Mouse (Mus musculus): ENCODE results near the gene Marc1. TPM values are rescaled to one million over a fixed set of nuclear protein-coding genes. Genes with fewer than 3 reads are reported as not detected.

Marc1 gene
- polyA plus RNA-seq, 1 experiment from 2014 or later, result 0.31 TPM

DNA sequence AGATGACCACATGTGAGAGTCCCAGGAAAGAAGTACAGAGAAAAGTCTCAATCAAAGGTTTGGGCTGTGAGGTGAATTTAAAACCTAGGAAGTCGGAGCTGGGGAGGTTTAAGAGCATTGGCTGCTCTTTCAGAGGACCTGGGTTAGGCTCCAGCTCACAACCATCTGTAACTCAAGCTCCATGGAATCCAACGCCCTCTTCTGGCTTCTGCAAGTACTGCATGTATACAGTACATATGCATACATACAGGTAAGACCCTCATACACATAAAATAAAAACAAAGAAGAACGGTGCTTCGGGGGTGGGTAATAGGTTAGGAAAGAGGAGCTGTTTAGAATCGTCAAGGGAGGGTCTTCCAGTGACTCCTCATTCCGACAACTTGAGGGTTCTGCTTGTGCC is 6.7 kb upstream of the Marc1 start:
- Histone ChIP-seq H3K9ac (no peak overlapping the region), H3K27ac (replicated peaks) (no peak overlapping the region), H3K4me3 (no peak overlapping the region), H3K36me3 (peaks cover 32% of the 10 kb centered on the region), H3K27me3 (no peaks in the 10 kb centered on the region), H3K4me1 (replicated peaks) (no peaks in the 10 kb centered on the region), H3K9me3 (no peaks in the 10 kb centered on the region), H3K4me2 (no peak overlapping the region)
- 85% methylated on average over 6 of the region's 6 CpGs for WGBS
- no peak for ATAC-seq (ENCODE audit: low FRiP score, low read depth)

GRCm38 (mm10) chr1:184811716-184812250 is 670 bp upstream of the Marc1 start:
- Histone ChIP-seq H3K27ac (replicated peaks) (no peak overlapping the region), H3K4me1 (replicated peaks) (peaks cover 10% of the 10 kb centered on the region), H3K4me3 (no peak overlapping the region), H3K9me3 (no peaks in the 10 kb centered on the region), H3K27me3 (peaks cover 6% of the 10 kb centered on the region; the same call in 1 of the 2 replicates), H3K4me2 (no peak overlapping the region), H3K36me3 (peaks cover 13% of the 10 kb centered on the region), H3K9ac (no peak overlapping the region)
- no peak for ATAC-seq (ENCODE audit: low FRiP score, low read depth)
- WGBS, result 75% methylated on average over 8 of the region's 8 CpGs

- H3K9ac ChIP-seq, result no peak overlapping the region
- H3K4me1 ChIP-seq (replicated peaks), result peaks cover 10% of the 10 kb centered on the region
- H3K36me3 ChIP-seq, result peaks cover 9% of the 10 kb centered on the region; the same call in 1 of the 2 replicates
- H3K4me2 ChIP-seq, result no peak overlapping the region
- H3K9me3 ChIP-seq, result no peaks in the 10 kb centered on the region
- no peak for ATAC-seq (ENCODE audit: low FRiP score, low read depth)
- H3K27me3 ChIP-seq, result peaks cover 6% of the 10 kb centered on the region; the same call in 1 of the 2 replicates
- 81% methylated on average over 6 of the region's 6 CpGs for WGBS
- H3K27ac ChIP-seq (replicated peaks), result no peak overlapping the region
- no peak overlapping the region for H3K4me3 ChIP-seq
Measured at GRCm38 (mm10) chr1:184809578-184810001, 1.5 kb downstream of the Marc1 start.

GRCm38 (mm10) chr1:184808418-184809012 is 2.6 kb downstream of the Marc1 start:
- H3K4me2 ChIP-seq, result no peak overlapping the region
- H3K27me3 ChIP-seq, result peaks cover 6% of the 10 kb centered on the region; the same call in 1 of the 2 replicates
- H3K27ac ChIP-seq (replicated peaks), result no peak overlapping the region
- peaks cover 10% of the 10 kb centered on the region for H3K4me1 ChIP-seq (replicated peaks)
- peaks cover 3% of the 10 kb centered on the region; the same call in 1 of the 2 replicates for H3K36me3 ChIP-seq
- no peak for ATAC-seq (ENCODE audit: low FRiP score, low read depth)
- H3K9ac ChIP-seq, result no peak overlapping the region
- no peak overlapping the region for H3K4me3 ChIP-seq
- H3K9me3 ChIP-seq, result no peaks in the 10 kb centered on the region
- 90% methylated on average over 17 of the region's 17 CpGs for WGBS

DNA sequence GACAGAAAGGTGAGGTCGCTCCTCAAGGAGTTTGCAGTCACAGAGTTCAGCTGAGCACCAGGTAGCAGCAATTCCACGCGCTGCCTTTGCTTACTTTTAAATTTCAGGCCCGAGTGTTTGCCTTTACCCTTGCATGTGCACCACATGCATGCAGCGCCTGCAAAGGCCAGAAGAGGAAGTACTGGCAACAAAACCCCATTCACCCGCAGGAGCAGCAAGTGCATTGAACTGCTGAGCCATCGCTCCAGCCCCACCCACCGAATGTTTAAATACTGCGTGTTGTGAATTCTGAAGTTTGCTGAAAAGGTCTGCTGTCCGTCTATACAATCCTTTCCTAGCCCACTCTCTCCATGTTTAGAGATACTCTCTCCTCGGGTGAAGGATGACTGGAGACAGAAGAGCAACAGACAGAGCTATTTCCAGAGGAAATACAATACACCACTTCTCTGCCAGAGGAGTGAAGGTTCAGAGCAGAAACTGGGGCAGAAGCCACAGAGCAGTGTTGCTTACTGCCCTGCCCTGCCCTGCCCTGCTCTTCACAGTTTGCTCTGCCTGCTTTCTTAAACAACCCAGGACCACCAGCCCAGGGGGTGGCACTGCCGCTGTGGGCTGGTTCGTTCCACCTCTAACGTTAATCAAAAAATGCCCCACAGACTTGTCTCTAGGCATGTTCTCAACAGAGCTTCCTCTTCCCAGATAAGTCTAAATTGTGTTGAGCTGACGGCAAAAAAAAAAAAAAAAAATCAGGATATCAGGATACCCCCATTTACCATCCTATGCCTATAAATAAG is 3.3 kb downstream of the Marc1 start:
- Histone ChIP-seq H3K4me1 (replicated peaks) (peaks cover 10% of the 10 kb centered on the region), H3K27me3 (peaks cover 6% of the 10 kb centered on the region; the same call in 1 of the 2 replicates), H3K9me3 (no peaks in the 10 kb centered on the region), H3K9ac (no peak overlapping the region), H3K36me3 (no peaks in the 10 kb centered on the region; the same call in 1 of the 2 replicates), H3K4me3 (no peak overlapping the region), H3K4me2 (no peak overlapping the region), H3K27ac (replicated peaks) (no peak overlapping the region)
- no peak for ATAC-seq (ENCODE audit: low FRiP score, low read depth)
- 64% methylated on average over 15 of the region's 15 CpGs for WGBS

- ATAC-seq (ENCODE audit: low FRiP score, low read depth), result no peak
- H3K4me2 ChIP-seq, result no peak overlapping the region
- no peak overlapping the region for H3K4me3 ChIP-seq
- WGBS, result 71% methylated on average over 7 of the region's 7 CpGs
- no peaks in the 10 kb centered on the region for H3K9me3 ChIP-seq
- H3K27me3 ChIP-seq, result peaks cover 6% of the 10 kb centered on the region; the same call in 1 of the 2 replicates
- H3K27ac ChIP-seq (replicated peaks), result no peak overlapping the region
- no peaks in the 10 kb centered on the region for H3K36me3 ChIP-seq
- H3K4me1 ChIP-seq (replicated peaks), result peaks cover 10% of the 10 kb centered on the region
- H3K9ac ChIP-seq, result no peak overlapping the region
Measured at GRCm38 (mm10) chr1:184807123-184807522, 4.0 kb downstream of the Marc1 start.

DNA sequence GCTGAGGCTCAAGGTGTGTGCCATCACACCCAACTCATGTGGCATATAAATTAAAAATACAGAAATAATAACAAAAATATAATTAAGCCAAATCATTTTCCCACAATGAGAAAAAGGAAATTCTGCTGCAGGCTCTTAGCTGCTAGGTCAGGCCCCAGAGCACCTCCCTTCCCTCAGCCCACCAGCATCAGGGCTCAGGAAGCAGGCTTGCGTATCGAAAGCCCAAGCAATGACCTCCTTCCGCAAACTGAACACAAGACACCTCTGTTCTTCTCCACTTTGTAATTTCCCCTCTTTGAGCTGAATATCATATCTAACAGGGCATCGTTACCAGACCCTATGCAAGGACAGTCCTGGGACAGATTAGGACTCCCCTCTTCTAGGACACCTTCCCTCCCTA is 5.4 kb downstream of the Marc1 start:
- WGBS, result 94% methylated on average over 4 of the region's 4 CpGs
- H3K9me3 ChIP-seq, result no peaks in the 10 kb centered on the region
- H3K27me3 ChIP-seq, result peaks cover 2% of the 10 kb centered on the region; the same call in 1 of the 2 replicates
- no peaks in the 10 kb centered on the region for H3K36me3 ChIP-seq
- ATAC-seq (ENCODE audit: low FRiP score, low read depth), result no peak
- no peak overlapping the region for H3K9ac ChIP-seq
- H3K4me1 ChIP-seq (replicated peaks), result peaks cover 3% of the 10 kb centered on the region
- H3K4me3 ChIP-seq, result no peak overlapping the region
- no peak overlapping the region for H3K27ac ChIP-seq (replicated peaks)
- H3K4me2 ChIP-seq, result no peak overlapping the region

DNA sequence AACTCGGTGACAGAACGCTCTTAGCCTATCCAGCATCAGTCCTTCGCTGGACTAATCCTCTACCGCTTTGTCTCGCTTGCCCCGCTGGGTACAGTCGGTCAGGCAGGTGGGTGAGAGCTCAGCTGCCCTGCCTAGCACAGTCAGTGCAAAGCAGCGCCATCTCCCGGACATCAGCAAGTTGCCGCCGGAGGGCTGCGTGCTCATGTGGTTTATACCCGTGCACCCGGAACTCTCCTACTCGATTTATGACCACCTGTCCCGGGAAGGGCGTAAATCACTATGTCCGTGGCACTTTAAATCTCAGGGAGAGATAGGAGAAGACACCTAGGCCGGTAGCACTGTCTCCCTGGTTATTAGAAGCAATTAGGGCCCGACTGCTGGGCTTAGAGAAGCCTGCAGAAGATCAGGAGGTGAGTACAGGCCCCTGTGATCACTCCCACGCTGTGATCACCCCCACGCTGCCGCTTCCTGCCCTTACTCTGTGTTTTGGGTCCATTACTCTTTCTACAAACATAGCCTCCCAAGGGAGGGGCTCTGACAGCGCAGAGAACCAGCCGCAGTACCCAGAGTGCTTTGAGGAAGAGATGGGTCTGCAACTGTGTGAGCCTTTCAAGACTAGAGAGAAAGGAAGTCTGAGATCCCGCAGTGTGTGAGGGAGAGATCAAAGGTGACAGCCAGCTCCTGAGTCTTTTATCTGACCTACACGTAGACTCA is 17.8 kb downstream of the Marc1 start:
- WGBS, result 24% methylated on average over 27 of the region's 27 CpGs
- H3K9ac ChIP-seq, result no peak overlapping the region
- no peaks in the 10 kb centered on the region for H3K27me3 ChIP-seq
- H3K4me2 ChIP-seq, result no peak overlapping the region
- no peak overlapping the region for H3K27ac ChIP-seq (replicated peaks)
- H3K4me3 ChIP-seq, result no peak overlapping the region
- H3K4me1 ChIP-seq (replicated peaks), result no peaks in the 10 kb centered on the region
- H3K36me3 ChIP-seq, result no peaks in the 10 kb centered on the region
- no peaks in the 10 kb centered on the region for H3K9me3 ChIP-seq
- 0 out of 2 replicates have a peak, but pooled peaks have one; percentile 8 for ATAC-seq (ENCODE audit: low FRiP score, low read depth)

DNA sequence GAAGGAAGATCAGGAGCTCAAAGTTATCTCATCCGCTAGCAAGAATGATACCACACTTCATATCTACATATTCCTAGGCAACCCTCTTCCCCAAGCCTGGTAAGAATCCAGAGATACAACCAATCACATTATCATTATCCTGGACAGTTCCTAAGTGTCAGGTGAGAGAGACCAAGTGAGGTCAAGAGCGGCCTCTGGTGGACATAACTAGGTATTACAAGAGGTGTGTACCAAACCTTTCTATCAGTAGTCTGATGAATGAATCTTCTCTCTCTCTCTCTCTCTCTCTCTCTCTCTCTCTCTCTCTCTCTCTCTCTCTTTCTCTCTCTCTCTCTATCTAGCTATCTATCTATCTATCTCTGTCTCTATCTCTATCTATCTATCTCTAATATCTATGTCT is 20.0 kb downstream of the Marc1 start:
- no peak overlapping the region for H3K9ac ChIP-seq
- H3K4me3 ChIP-seq, result no peak overlapping the region
- H3K4me1 ChIP-seq (replicated peaks), result no peaks in the 10 kb centered on the region
- H3K4me2 ChIP-seq, result no peak overlapping the region
- no peaks in the 10 kb centered on the region for H3K9me3 ChIP-seq
- no peaks in the 10 kb centered on the region for H3K36me3 ChIP-seq
- H3K27me3 ChIP-seq, result no peaks in the 10 kb centered on the region
- 6% methylated on average over 2 of the region's 2 CpGs for WGBS
- H3K27ac ChIP-seq (replicated peaks), result no peak overlapping the region
- no peak for ATAC-seq (ENCODE audit: low FRiP score, low read depth)

- Histone ChIP-seq H3K4me3 (no peak overlapping the region), H3K9ac (no peak overlapping the region), H3K4me1 (replicated peaks) (no peaks in the 10 kb centered on the region), H3K4me2 (no peak overlapping the region), H3K27me3 (no peaks in the 10 kb centered on the region), H3K27ac (replicated peaks) (no peak overlapping the region), H3K9me3 (no peaks in the 10 kb centered on the region), H3K36me3 (no peaks in the 10 kb centered on the region)
- ATAC-seq (ENCODE audit: low FRiP score, low read depth), result no peak
- 72% methylated on average over 13 of the region's 13 CpGs for WGBS
Measured at GRCm38 (mm10) chr1:184786376-184787151, 24.5 kb downstream of the Marc1 start.

DNA sequence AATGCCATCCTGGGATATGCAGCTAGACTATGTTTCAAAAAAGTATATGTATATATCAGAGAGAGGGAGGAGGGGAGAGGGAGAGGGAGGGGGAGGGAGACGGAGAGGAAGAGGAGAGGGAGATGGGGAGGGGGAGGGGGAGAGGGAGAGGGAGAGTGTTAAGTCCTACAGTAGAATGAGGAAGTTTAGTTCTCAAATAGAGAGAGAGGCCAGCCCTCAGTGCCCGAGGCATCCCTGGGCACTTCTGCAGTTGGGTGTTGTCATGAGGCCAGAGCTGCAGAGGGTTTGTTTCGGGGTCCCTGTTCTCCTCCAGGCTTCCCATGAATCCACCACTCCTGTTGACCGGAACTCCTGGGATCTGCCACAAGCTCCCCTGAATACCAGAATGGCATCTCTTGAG is 27.5 kb downstream of the Marc1 start:
- WGBS, result 88% methylated on average over 4 of the region's 4 CpGs
- H3K9ac ChIP-seq, result no peak overlapping the region
- H3K36me3 ChIP-seq, result no peaks in the 10 kb centered on the region
- H3K27ac ChIP-seq (replicated peaks), result no peak overlapping the region
- H3K9me3 ChIP-seq, result no peaks in the 10 kb centered on the region
- no peak overlapping the region for H3K4me3 ChIP-seq
- no peak overlapping the region for H3K4me2 ChIP-seq
- no peaks in the 10 kb centered on the region for H3K27me3 ChIP-seq
- no peaks in the 10 kb centered on the region for H3K4me1 ChIP-seq (replicated peaks)
- ATAC-seq (ENCODE audit: low FRiP score, low read depth), result no peak

Measured in hindbrain, embryonic 15.5 days (tissue).